Mouse (Mus musculus) adrenal gland, postnatal 4 days (tissue): ENCODE data around the gene Zup1. TPM values are rescaled to one million over a fixed set of nuclear protein-coding genes. Genes with fewer than 3 reads are reported as not detected.
"Not testable (repeated sequence)": the region's sequence is repeated elsewhere in the genome, so short reads cannot be mapped to it uniquely, and the experiment has no call there.

Source experiments
- DNase-seq, 2 experiments: peaks; one replicate each; pipeline ENCODE4 v3.0.0; 2021 to 2022; ENCODE audit warnings: low spot score in 2 of 2, mixed read lengths in 2 of 2
- long read RNA-seq, 2 experiments: library from polyadenylated mRNA; stranded (forward); transcript quantifications; one replicate each; pipeline ENCODE4 v2.0.0; 2021
- total RNA-seq, 2 experiments: library from RNA; stranded (reverse); gene quantifications; 2 replicates each; pipeline ENCODE4 v1.2.3; 2021

Gene Zup1
- 10 to 100 TPM; 29.1 to 29.5 TPM for total RNA-seq
- long read RNA-seq, experiment 1, partial matches to known transcripts = 4 of 13 reads
- long read RNA-seq, experiment 1, other reads (novel, unspliced or antisense) = 6 of 13 reads
- long read RNA-seq, experiment 2, partial matches to known transcripts = 0 of 6 reads
- long read RNA-seq, experiment 2, other reads (novel, unspliced or antisense) = 2 of 6 reads

GRCm38 (mm10) chr10:33950803-33951583 is at the start of gene Zup1:
Gene Zup1, minus strand, starts transcription at chr10:33951269.
- DNase-seq = peak; percentile 44 to 73

- no peak for DNase-seq
These were observed 47.3 kb upstream of the Zup1 start for GRCm38 (mm10) chr10:33998397-33998796.

GRCm38 (mm10) chr10:33996686-33997085 is 45.6 kb upstream of the Zup1 start:
- DNase-seq = not testable (repeated sequence)

GRCm38 (mm10) chr10:33986771-33987170 is 35.7 kb upstream of the Zup1 start:
- DNase-seq = peak in 1 of 2 experiments; percentile 17

- no peak for DNase-seq
These were observed 23.9 kb upstream of the Zup1 start for GRCm38 (mm10) chr10:33974781-33975494.

- no peak for DNase-seq
These were observed 1.4 kb upstream of the Zup1 start for GRCm38 (mm10) chr10:33952509-33952908.

- no peak for DNase-seq
These were observed 4.7 kb downstream of the Zup1 start for GRCm38 (mm10) chr10:33946336-33946735.

- no peak for DNase-seq
These were observed 5.7 kb downstream of the Zup1 start for GRCm38 (mm10) chr10:33945390-33945789.

GRCm38 (mm10) chr10:33940702-33941101 is 10.4 kb downstream of the Zup1 start:
- no peak for DNase-seq

GRCm38 (mm10) chr10:33905489-33905888 is 45.6 kb downstream of the Zup1 start:
- no peak for DNase-seq

GRCm38 (mm10) chr10:33904530-33905481 is 46.3 kb downstream of the Zup1 start, which contains the start of gene Rsph4a:
Gene Rsph4a, plus strand, starts transcription at chr10:33905111.
- peak in 1 of 2 experiments; percentile 5 for DNase-seq

GRCm38 (mm10) chr10:33901520-33901919 is 49.5 kb downstream of the Zup1 start:
- not testable (repeated sequence) for DNase-seq

GRCm38 (mm10) chr10:33882411-33882810 is 68.7 kb downstream of the Zup1 start:
- not testable (repeated sequence) for DNase-seq

- no peak for DNase-seq
These were observed 78.2 kb downstream of the Zup1 start for GRCm38 (mm10) chr10:33872672-33873398.

- no peak for DNase-seq
These were observed 80.6 kb downstream of the Zup1 start for GRCm38 (mm10) chr10:33870441-33870840.

Other genes with a start within 250 kb of the Zup1 start
- gene Sult3a2, start 164.6 kb downstream of the Zup1 start, total RNA-seq = not detected
- gene Sult3a1, start 93.5 kb downstream of the Zup1 start, total RNA-seq = not detected
- gene Rsph4a, start 46.2 kb downstream of the Zup1 start, total RNA-seq = under 1 TPM; 0.31 to 0.90 TPM
- 10 to 100 TPM; 78.5 to 79.1 TPM for gene Rwdd1, start 68.4 kb upstream of the Zup1 start, total RNA-seq
- gene Trappc3l, start 86.3 kb upstream of the Zup1 start, total RNA-seq = not detected
- gene Calhm4, start 93.0 kb upstream of the Zup1 start, total RNA-seq = not detected
- gene Calhm5, start 145.2 kb upstream of the Zup1 start, total RNA-seq = under 1 TPM; 0.17 to 0.31 TPM
- gene Calhm6, start 176.7 kb upstream of the Zup1 start, total RNA-seq = 1 to 10 TPM; 1.0 to 1.3 TPM